Mouse (Mus musculus): ENCODE measurements around the gene Jazf1.

DNA sequence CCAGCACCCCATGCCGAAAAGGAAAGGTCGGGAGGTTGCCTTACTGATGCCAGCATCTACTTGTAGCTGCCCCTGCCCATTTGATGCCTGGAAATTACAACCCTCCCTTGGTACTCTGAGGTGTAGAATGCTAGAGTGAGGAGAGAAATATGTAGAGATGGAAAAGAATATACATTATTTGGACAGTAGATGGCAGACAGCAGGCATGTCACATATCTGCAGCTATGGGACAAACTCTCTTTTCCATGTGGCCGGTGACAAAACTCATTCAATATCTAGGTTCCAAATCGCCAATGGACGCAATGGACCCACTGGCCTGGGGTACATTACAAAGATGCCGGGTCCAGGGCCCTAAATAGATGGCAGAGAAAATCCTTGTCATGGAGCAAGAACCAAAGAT is 134.4 kb downstream of the Jazf1 start:
- no peak for TF ChIP-seq CTCF (IDR thresholded peaks at IDR 0.05; ENCODE audit: extremely low read depth, insufficient read length, insufficient replicate concordance, low read depth, low read length)
- TF ChIP-seq POLR2A (IDR thresholded peaks at IDR 0.05; ENCODE audit: low read depth, low read length), result no peak
